Mouse (Mus musculus): Measurements from ENCODE around the gene Naaladl2. TPM values are rescaled to one million over a fixed set of nuclear protein-coding genes. Genes with fewer than 3 reads are reported as not detected.
"Not testable (repeated sequence)": the region's sequence is repeated elsewhere in the genome, so short reads cannot be mapped to it uniquely, and the experiment has no call there.

Gene Naaladl2
- polyA plus RNA-seq, 1 experiment from 2014 or later: 0.99 TPM

GRCm38 (mm10) chr3:25006802-25007201 lies 137.3 kb downstream of the Naaladl2 start:
- H3K4me2 ChIP-seq (ENCODE audit: low read length); H3K27me3 ChIP-seq (replicated peaks; ENCODE audit: control insufficient read depth, insufficient read depth, low read length); H3K4me3 ChIP-seq (ENCODE audit: low read length); H3K9me3 ChIP-seq (ENCODE audit: control insufficient read depth, low read length); H3K9ac ChIP-seq (ENCODE audit: low read depth, low read length); H3K27ac ChIP-seq (ENCODE audit: low read depth, low read length); H3K36me3 ChIP-seq (ENCODE audit: control insufficient read depth, insufficient read depth, low read length); ATAC-seq; H3K4me1 ChIP-seq (ENCODE audit: control insufficient read depth, insufficient read depth, low read depth, low read length): not testable (repeated sequence)
- 44% methylated on average over 2 of the region's 2 CpGs for WGBS

- Histone ChIP-seq H3K27ac (ENCODE audit: low read depth, low read length) (no peak overlapping the region), H3K9ac (ENCODE audit: low read depth, low read length) (no peak overlapping the region), H3K4me1 (ENCODE audit: control insufficient read depth, insufficient read depth, low read depth, low read length) (no peaks in the 10 kb centered on the region), H3K9me3 (ENCODE audit: control insufficient read depth, low read length) (no peaks in the 10 kb centered on the region), H3K36me3 (ENCODE audit: control insufficient read depth, insufficient read depth, low read length) (no peaks in the 10 kb centered on the region), H3K27me3 (replicated peaks; ENCODE audit: control insufficient read depth, insufficient read depth, low read length) (no peaks in the 10 kb centered on the region), H3K4me2 (ENCODE audit: low read length) (no peak overlapping the region), H3K4me3 (ENCODE audit: low read length) (no peak overlapping the region)
- 0 out of 2 replicates have a peak, but pooled peaks have one; percentile 37 for ATAC-seq
- 41% methylated on average over 2 of the region's 2 CpGs for WGBS
Observed at GRCm38 (mm10) chr3:24992577-24992976, 151.5 kb downstream of the Naaladl2 start.

- no peak for ATAC-seq
- Histone ChIP-seq H3K27ac (ENCODE audit: low read depth, low read length) (no peak overlapping the region), H3K9me3 (ENCODE audit: control insufficient read depth, low read length) (no peaks in the 10 kb centered on the region), H3K4me1 (ENCODE audit: control insufficient read depth, insufficient read depth, low read depth, low read length) (no peaks in the 10 kb centered on the region), H3K27me3 (replicated peaks; ENCODE audit: control insufficient read depth, insufficient read depth, low read length) (no peaks in the 10 kb centered on the region), H3K4me3 (ENCODE audit: low read length) (no peak overlapping the region), H3K9ac (ENCODE audit: low read depth, low read length) (no peak overlapping the region), H3K4me2 (ENCODE audit: low read length) (no peak overlapping the region), H3K36me3 (ENCODE audit: control insufficient read depth, insufficient read depth, low read length) (no peaks in the 10 kb centered on the region)
- 73% methylated on average over 3 of the region's 3 CpGs for WGBS
Observed at GRCm38 (mm10) chr3:24992078-24992477, 152.0 kb downstream of the Naaladl2 start.

GRCm38 (mm10) chr3:24982111-24982510 lies 161.9 kb downstream of the Naaladl2 start:
- no peak overlapping the region for H3K4me2 ChIP-seq (ENCODE audit: low read length)
- no peaks in the 10 kb centered on the region for H3K27me3 ChIP-seq (replicated peaks; ENCODE audit: control insufficient read depth, insufficient read depth, low read length)
- ATAC-seq: no peak
- H3K4me3 ChIP-seq (ENCODE audit: low read length): no peak overlapping the region
- no peak overlapping the region for H3K27ac ChIP-seq (ENCODE audit: low read depth, low read length)
- H3K36me3 ChIP-seq (ENCODE audit: control insufficient read depth, insufficient read depth, low read length): no peaks in the 10 kb centered on the region
- no peaks in the 10 kb centered on the region for H3K9me3 ChIP-seq (ENCODE audit: control insufficient read depth, low read length)
- H3K9ac ChIP-seq (ENCODE audit: low read depth, low read length): no peak overlapping the region
- WGBS: 74% methylated on average over 4 of the region's 4 CpGs
- no peaks in the 10 kb centered on the region for H3K4me1 ChIP-seq (ENCODE audit: control insufficient read depth, insufficient read depth, low read depth, low read length)

GRCm38 (mm10) chr3:24942170-24942569 lies 201.9 kb downstream of the Naaladl2 start:
- Histone ChIP-seq H3K4me1 (ENCODE audit: control insufficient read depth, insufficient read depth, low read depth, low read length) (no peaks in the 10 kb centered on the region), H3K4me3 (ENCODE audit: low read length) (no peak overlapping the region), H3K27ac (ENCODE audit: low read depth, low read length) (no peak overlapping the region), H3K9me3 (ENCODE audit: control insufficient read depth, low read length) (no peaks in the 10 kb centered on the region), H3K27me3 (replicated peaks; ENCODE audit: control insufficient read depth, insufficient read depth, low read length) (no peaks in the 10 kb centered on the region), H3K36me3 (ENCODE audit: control insufficient read depth, insufficient read depth, low read length) (no peaks in the 10 kb centered on the region), H3K9ac (ENCODE audit: low read depth, low read length) (no peak overlapping the region), H3K4me2 (ENCODE audit: low read length) (no peak overlapping the region)
- WGBS: 89% methylated on average over 2 of the region's 2 CpGs
- no peak for ATAC-seq

- H3K4me1 ChIP-seq (ENCODE audit: control insufficient read depth, insufficient read depth, low read depth, low read length): no peaks in the 10 kb centered on the region
- no peak overlapping the region for H3K27ac ChIP-seq (ENCODE audit: low read depth, low read length)
- no peak overlapping the region for H3K4me2 ChIP-seq (ENCODE audit: low read length)
- 75% methylated on average over 5 of the region's 5 CpGs for WGBS
- ATAC-seq: no peak
- no peaks in the 10 kb centered on the region for H3K36me3 ChIP-seq (ENCODE audit: control insufficient read depth, insufficient read depth, low read length)
- H3K9ac ChIP-seq (ENCODE audit: low read depth, low read length): no peak overlapping the region
- H3K4me3 ChIP-seq (ENCODE audit: low read length): no peak overlapping the region
- H3K9me3 ChIP-seq (ENCODE audit: control insufficient read depth, low read length): no peaks in the 10 kb centered on the region
- no peaks in the 10 kb centered on the region for H3K27me3 ChIP-seq (replicated peaks; ENCODE audit: control insufficient read depth, insufficient read depth, low read length)
Observed at GRCm38 (mm10) chr3:24938507-24939182, 205.4 kb downstream of the Naaladl2 start.

GRCm38 (mm10) chr3:24921811-24922210 lies 222.2 kb downstream of the Naaladl2 start:
- WGBS: 43% methylated on average over 2 of the region's 2 CpGs
- H3K4me3 ChIP-seq (ENCODE audit: low read length): no peak overlapping the region
- no peaks in the 10 kb centered on the region for H3K4me1 ChIP-seq (ENCODE audit: control insufficient read depth, insufficient read depth, low read depth, low read length)
- no peak overlapping the region for H3K4me2 ChIP-seq (ENCODE audit: low read length)
- H3K27ac ChIP-seq (ENCODE audit: low read depth, low read length): no peak overlapping the region
- H3K9ac ChIP-seq (ENCODE audit: low read depth, low read length): no peak overlapping the region
- no peaks in the 10 kb centered on the region for H3K27me3 ChIP-seq (replicated peaks; ENCODE audit: control insufficient read depth, insufficient read depth, low read length)
- no peaks in the 10 kb centered on the region for H3K36me3 ChIP-seq (ENCODE audit: control insufficient read depth, insufficient read depth, low read length)
- ATAC-seq: no peak
- no peaks in the 10 kb centered on the region for H3K9me3 ChIP-seq (ENCODE audit: control insufficient read depth, low read length)

GRCm38 (mm10) chr3:24921401-24921800 lies 222.7 kb downstream of the Naaladl2 start:
- Histone ChIP-seq H3K27ac (ENCODE audit: low read depth, low read length) (no peak overlapping the region), H3K9ac (ENCODE audit: low read depth, low read length) (no peak overlapping the region), H3K36me3 (ENCODE audit: control insufficient read depth, insufficient read depth, low read length) (no peaks in the 10 kb centered on the region), H3K27me3 (replicated peaks; ENCODE audit: control insufficient read depth, insufficient read depth, low read length) (no peaks in the 10 kb centered on the region), H3K4me2 (ENCODE audit: low read length) (no peak overlapping the region), H3K9me3 (ENCODE audit: control insufficient read depth, low read length) (no peaks in the 10 kb centered on the region), H3K4me3 (ENCODE audit: low read length) (no peak overlapping the region), H3K4me1 (ENCODE audit: control insufficient read depth, insufficient read depth, low read depth, low read length) (no peaks in the 10 kb centered on the region)
- no peak for ATAC-seq
- 61% methylated on average over 6 of the region's 6 CpGs for WGBS

GRCm38 (mm10) chr3:24905425-24905960 lies 238.6 kb downstream of the Naaladl2 start:
- H3K4me1 ChIP-seq (ENCODE audit: control insufficient read depth, insufficient read depth, low read depth, low read length): no peaks in the 10 kb centered on the region
- H3K4me2 ChIP-seq (ENCODE audit: low read length): no peak overlapping the region
- 65% methylated on average over 3 of the region's 3 CpGs for WGBS
- peak; percentile 79 for ATAC-seq
- no peaks in the 10 kb centered on the region for H3K9me3 ChIP-seq (ENCODE audit: control insufficient read depth, low read length)
- no peak overlapping the region for H3K9ac ChIP-seq (ENCODE audit: low read depth, low read length)
- H3K27me3 ChIP-seq (replicated peaks; ENCODE audit: control insufficient read depth, insufficient read depth, low read length): no peaks in the 10 kb centered on the region
- no peaks in the 10 kb centered on the region for H3K36me3 ChIP-seq (ENCODE audit: control insufficient read depth, insufficient read depth, low read length)
- no peak overlapping the region for H3K4me3 ChIP-seq (ENCODE audit: low read length)
- H3K27ac ChIP-seq (ENCODE audit: low read depth, low read length): no peak overlapping the region
